Mouse (Mus musculus): ENCODE measurements at regions not wholly inside any gene's neighbourhood (a gene's known extent, or its start where the extent isn't known, plus 50 kb on each side); places are given as distances from the start of the nearest gene placed in this dataset.

DNA sequence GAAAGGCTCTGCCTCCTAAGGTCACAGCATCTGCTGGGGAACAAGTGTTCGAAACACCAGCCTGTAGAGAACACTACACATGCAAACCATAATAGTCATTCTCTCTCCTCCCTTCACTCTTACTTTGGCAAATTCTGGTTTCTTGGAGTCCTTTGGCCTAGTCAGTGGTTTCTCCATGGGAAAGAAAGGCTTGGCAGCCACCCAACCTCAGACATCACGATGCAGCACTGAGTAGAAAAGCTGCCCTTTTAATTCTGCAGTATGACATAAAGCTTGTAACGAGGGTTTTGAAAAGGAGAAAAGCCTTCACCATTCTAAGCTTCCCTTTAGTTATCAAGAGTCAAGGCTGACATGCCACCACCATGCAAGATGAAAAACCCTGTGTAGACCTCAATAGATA, 284.2 kb downstream of the Pik3r1 start:
- Histone ChIP-seq H3K27me3 (ENCODE audit: insufficient read depth, poor library complexity, severe bottlenecking) (no peaks in the 10 kb centered on the region), H3K27ac (no peak overlapping the region), H3K36me3 (no peaks in the 10 kb centered on the region), H3K4me1 (replicated peaks) (peaks cover 4% of the 10 kb centered on the region; the same call in 1 of the 2 replicates), H3K4me3 (no peak overlapping the region), H3K9me3 (no peaks in the 10 kb centered on the region)
- no peak for DNase-seq (ENCODE audit: low spot score)
- 81% methylated on average over 3 of the region's 3 CpGs for WGBS

DNA sequence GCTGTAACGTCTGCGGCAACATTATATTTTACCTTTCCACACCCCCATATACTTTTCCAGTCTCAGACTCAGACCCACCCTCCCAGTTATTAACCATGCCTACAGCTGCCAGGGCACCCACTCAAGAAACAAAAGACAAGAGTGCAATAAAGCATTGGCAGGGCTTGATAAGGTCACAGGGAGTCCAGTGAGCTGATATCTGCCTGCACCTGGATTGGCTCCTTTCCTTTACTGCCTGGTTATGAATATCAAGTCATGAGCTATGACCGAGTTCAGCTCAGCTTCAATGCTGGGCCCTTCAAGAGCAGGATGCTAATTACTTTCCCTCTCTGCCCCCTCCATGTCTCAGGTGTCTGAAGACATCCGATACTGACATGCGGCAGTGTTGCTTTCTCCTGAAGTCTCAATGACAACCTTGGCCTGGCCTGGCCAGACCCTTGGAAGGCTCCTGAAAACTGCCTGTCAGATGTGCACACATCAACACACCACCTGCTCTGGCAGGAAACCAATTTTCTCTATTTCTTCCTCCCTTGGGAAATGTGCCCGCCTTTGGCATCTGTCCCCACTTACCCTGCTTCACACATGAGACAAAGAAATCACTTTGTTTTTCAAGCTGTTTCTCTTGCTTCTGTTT, 286.3 kb downstream of the Pik3r1 start:
- peaks cover 4% of the 10 kb centered on the region; the same call in 1 of the 2 replicates for H3K4me1 ChIP-seq (replicated peaks)
- DNase-seq (ENCODE audit: low spot score), result no peak
- no peaks in the 10 kb centered on the region for H3K36me3 ChIP-seq
- H3K27ac ChIP-seq, result no peak overlapping the region
- WGBS, result 80% methylated on average over 6 of the region's 6 CpGs
- H3K9me3 ChIP-seq, result peaks cover 2% of the 10 kb centered on the region; the same call in 1 of the 2 replicates
- H3K27me3 ChIP-seq (ENCODE audit: insufficient read depth, poor library complexity, severe bottlenecking), result no peaks in the 10 kb centered on the region
- no peak overlapping the region for H3K4me3 ChIP-seq

DNA sequence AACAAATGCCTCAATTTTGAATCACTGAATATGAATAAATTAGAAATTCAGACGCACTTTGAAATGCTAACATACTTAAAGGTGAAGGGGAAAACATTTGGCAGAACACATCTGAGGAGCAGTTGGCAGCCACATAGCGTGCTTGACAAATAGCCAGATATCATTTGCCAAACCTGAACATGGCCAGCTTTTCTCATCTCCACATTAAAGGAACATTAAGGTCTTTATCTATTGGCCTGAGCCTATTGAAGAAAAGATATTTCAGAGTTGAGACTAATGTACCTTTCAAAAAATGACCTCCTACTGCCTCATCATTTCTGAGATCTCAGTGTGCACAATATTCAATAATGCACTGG, 288.7 kb downstream of the Pik3r1 start:
- peaks cover 4% of the 10 kb centered on the region; the same call in 1 of the 2 replicates for H3K4me1 ChIP-seq (replicated peaks)
- WGBS, result 89% methylated on average over 2 of the region's 2 CpGs
- peaks cover 2% of the 10 kb centered on the region; the same call in 1 of the 2 replicates for H3K9me3 ChIP-seq
- no peaks in the 10 kb centered on the region for H3K36me3 ChIP-seq
- no peak overlapping the region for H3K27ac ChIP-seq
- DNase-seq (ENCODE audit: low spot score), result no peak
- H3K4me3 ChIP-seq, result no peak overlapping the region
- no peaks in the 10 kb centered on the region for H3K27me3 ChIP-seq (ENCODE audit: insufficient read depth, poor library complexity, severe bottlenecking)

DNA sequence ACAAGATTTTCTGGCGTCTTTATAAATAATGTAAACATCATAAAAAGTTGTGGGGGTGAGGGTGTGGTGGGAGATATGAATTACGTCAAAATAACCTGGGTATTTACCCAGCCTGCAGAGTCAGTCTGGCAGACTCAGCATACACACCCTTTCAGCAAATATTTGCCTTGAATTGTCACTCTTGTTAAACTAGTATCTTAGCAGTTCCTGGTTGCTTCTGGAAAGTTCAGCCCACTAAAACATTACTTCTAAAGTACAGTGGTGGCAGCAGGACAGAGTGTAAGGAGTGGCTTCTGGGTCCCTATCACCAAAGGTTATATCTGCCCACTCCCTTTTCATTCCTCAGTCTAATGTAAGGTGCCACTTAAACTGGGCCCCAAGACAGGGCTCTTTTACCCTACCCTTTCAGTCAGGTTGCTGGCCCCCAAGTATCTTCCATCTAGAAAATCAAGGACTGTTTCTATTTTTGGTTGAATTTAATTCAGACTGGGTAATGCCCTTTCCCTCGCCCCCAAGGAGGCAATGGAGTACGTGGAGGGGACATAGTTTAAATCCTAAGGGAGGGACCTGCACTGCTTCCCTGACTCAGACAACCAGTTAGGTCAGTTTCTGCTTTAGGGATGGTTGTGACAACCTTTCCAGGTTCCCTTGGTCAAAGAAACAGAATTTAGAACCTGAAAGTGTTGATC, 289.3 kb downstream of the Pik3r1 start:
- H3K27me3 ChIP-seq (ENCODE audit: insufficient read depth, poor library complexity, severe bottlenecking), result no peaks in the 10 kb centered on the region
- DNase-seq (ENCODE audit: low spot score), result no peak
- H3K4me3 ChIP-seq, result no peak overlapping the region
- WGBS, result 74% methylated on average over 4 of the region's 4 CpGs
- H3K27ac ChIP-seq, result no peak overlapping the region
- peaks cover 2% of the 10 kb centered on the region; the same call in 1 of the 2 replicates for H3K9me3 ChIP-seq
- peaks cover 4% of the 10 kb centered on the region; the same call in 1 of the 2 replicates for H3K4me1 ChIP-seq (replicated peaks)
- H3K36me3 ChIP-seq, result no peaks in the 10 kb centered on the region

DNA sequence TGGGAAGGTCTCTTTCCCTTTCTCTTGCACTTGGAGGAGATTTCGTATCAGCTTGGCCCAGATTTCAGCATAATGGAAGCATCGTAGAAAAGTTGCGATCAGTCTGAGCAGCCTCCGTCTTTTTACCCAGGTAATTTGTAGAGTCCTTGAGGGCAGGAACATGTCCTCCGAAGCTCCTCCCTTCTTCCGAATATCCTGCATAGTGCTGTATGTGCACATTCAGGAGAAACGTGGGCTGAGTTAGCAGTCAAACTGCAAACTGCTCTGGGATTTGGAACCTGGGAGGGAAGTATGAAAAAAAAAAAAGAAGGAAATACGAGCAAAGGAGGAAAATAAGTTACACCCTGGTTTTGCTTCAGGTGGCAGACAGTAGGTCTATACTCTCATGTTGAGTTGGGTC, 294.7 kb downstream of the Pik3r1 start:
- peaks cover 2% of the 10 kb centered on the region; the same call in 1 of the 2 replicates for H3K9me3 ChIP-seq
- WGBS, result 92% methylated on average over 8 of the region's 8 CpGs
- H3K36me3 ChIP-seq, result no peaks in the 10 kb centered on the region
- no peak overlapping the region for H3K27ac ChIP-seq
- DNase-seq (ENCODE audit: low spot score), result no peak
- no peak overlapping the region for H3K4me3 ChIP-seq
- H3K4me1 ChIP-seq (replicated peaks), result no peaks in the 10 kb centered on the region
- no peaks in the 10 kb centered on the region for H3K27me3 ChIP-seq (ENCODE audit: insufficient read depth, poor library complexity, severe bottlenecking)

DNA sequence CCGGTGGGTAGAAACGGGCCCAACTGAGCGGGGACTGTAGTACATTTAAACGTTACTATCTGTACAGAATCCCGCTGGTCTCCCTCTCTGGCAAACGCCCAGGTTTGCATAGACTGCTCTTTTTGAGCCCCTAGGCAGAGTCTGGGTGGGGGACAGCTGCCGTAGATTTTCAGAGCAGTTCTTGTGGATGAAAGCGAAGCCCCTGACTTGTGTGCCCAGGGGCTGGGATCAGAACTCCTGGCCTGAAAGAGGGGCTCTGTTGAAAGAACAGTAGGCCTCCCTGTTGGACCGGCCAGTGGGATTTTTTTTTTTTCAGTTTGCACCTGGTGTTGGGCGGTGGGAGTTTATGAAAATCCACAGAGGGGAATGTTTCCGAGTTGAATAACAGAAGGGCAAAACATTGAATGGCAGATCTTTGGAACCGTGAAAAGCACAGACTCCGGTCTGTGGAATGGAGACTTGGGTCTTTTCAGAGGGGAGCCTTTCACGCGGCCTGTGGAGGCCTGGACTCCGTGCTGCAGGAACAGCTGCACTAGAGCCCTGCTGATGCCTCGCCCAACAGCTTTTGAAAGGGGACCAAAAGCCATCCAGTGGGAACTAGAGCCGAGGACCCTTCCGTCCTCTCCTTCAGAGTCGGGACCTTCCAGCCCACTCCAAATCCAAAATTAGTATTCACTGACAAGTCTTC, 297.3 kb downstream of the Pik3r1 start:
- Histone ChIP-seq H3K36me3 (no peaks in the 10 kb centered on the region), H3K4me3 (no peak overlapping the region), H3K9me3 (no peaks in the 10 kb centered on the region), H3K4me1 (replicated peaks) (no peaks in the 10 kb centered on the region), H3K27ac (no peak overlapping the region), H3K27me3 (ENCODE audit: insufficient read depth, poor library complexity, severe bottlenecking) (no peaks in the 10 kb centered on the region)
- DNase-seq (ENCODE audit: low spot score), result no peak
- 83% methylated on average over 20 of the region's 20 CpGs for WGBS

DNA sequence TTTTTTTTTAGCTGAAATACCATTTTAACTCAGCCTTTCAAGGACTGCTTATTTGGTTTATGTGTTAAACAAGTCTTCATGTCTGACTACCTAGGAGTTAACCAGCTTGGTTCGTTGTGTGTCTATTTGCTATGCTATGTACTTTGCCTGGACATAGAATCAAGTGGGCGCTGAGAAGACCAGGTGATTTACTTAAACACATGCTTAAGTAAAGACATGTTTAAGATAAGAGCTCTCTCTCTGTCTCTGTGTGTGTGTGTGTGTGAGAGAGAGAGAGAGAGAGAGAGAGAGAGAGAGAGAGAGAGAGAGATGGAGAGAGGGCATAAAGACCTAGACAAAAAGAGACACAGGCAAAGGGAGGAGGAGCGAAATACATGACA, 302.3 kb downstream of the Pik3r1 start:
- no peaks in the 10 kb centered on the region for H3K4me1 ChIP-seq (replicated peaks)
- no peaks in the 10 kb centered on the region for H3K36me3 ChIP-seq
- H3K9me3 ChIP-seq, result no peaks in the 10 kb centered on the region
- no peaks in the 10 kb centered on the region for H3K27me3 ChIP-seq (ENCODE audit: insufficient read depth, poor library complexity, severe bottlenecking)
- no peak overlapping the region for H3K4me3 ChIP-seq
- no peak for DNase-seq (ENCODE audit: low spot score)
- 88% methylated on average over 3 of the region's 3 CpGs for WGBS
- no peak overlapping the region for H3K27ac ChIP-seq

DNA sequence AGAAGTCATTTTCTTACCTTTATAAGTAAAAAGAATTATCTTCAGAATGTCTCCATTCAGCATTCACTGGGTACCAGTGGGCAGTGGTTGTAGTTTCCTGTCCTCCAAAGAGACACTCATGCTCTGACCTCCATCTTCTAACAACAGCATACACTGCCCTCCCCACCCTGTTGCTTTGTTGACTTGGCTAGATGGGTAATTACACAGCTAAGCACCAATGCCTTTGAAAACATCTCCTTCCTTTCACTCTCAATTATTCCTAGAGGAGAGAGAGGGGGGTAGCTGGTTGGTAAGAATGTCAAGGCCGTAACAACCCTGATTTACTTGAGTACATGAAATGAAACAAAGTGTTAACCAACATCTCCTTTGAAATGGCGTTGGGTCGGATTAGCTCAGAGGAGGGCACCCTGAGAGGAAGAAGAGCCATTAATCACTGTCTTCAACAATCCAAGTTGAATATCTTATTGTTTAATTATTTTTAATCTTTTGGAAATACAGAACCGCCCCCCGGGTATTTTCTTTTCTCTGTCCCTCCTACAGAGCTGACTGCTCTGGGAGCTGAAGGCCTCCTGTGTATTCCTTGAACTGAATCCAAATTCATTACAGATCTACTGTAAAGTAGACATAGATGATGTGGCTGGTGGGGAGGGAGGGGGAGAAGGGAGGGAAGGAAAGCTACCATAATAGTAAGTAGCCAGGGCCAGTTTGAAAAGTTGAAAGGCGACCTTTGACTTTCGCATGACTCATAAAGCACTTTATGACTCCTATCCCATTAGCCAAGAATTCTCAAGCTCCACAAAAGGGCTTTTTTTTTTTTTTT, 302.9 kb downstream of the Pik3r1 start:
- no peaks in the 10 kb centered on the region for H3K27me3 ChIP-seq (ENCODE audit: insufficient read depth, poor library complexity, severe bottlenecking)
- WGBS, result 76% methylated on average over 7 of the region's 7 CpGs
- no peak for DNase-seq (ENCODE audit: low spot score)
- no peaks in the 10 kb centered on the region for H3K9me3 ChIP-seq
- no peaks in the 10 kb centered on the region for H3K4me1 ChIP-seq (replicated peaks)
- H3K36me3 ChIP-seq, result no peaks in the 10 kb centered on the region
- H3K4me3 ChIP-seq, result no peak overlapping the region
- no peak overlapping the region for H3K27ac ChIP-seq

DNA sequence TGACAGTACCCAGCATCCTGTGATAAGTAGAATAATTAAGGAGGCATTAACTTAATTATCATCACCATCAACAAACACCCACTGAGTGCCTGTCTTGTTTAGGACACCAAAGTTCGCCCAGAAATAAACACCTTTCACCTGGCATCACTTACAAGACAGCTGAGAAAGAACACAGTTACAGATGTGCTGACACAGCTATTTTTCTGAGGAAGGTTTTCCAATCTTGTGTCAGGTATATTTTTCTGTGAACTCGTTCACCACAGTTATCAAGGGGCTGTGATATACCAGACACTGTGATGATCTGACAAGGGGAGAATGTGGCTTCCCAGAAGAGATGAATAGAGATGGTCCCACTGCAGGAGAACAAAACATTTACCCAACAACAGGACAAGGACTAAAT, 311.1 kb downstream of the Pik3r1 start:
- no peaks in the 10 kb centered on the region for H3K36me3 ChIP-seq
- H3K4me3 ChIP-seq, result no peak overlapping the region
- H3K27me3 ChIP-seq (ENCODE audit: insufficient read depth, poor library complexity, severe bottlenecking), result no peaks in the 10 kb centered on the region
- no peak overlapping the region for H3K27ac ChIP-seq
- WGBS, result 69% methylated on average over 2 of the region's 2 CpGs
- no peaks in the 10 kb centered on the region for H3K4me1 ChIP-seq (replicated peaks)
- no peaks in the 10 kb centered on the region for H3K9me3 ChIP-seq
- no peak for DNase-seq (ENCODE audit: low spot score)

DNA sequence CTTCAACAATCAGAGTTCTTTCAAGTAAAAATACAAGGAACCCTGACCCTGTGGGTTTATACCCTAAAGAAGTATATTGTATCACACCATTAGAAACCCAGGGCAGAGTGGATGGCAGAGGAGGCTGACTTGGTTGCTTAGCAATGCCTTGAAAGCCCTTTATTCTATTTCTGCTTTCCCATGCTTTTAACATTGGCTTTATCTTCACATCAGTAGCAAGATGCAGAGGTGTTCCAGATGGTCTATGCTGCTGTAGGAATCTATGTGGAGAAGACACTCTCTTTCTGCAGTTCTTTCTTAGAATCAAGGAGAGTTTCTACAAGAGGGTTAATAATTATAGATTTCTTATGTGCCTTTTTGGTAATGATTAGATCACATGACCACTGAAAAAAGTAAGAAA, 313.7 kb downstream of the Pik3r1 start:
- no peak for DNase-seq (ENCODE audit: low spot score)
- no peaks in the 10 kb centered on the region for H3K9me3 ChIP-seq
- no peaks in the 10 kb centered on the region for H3K36me3 ChIP-seq
- no peaks in the 10 kb centered on the region for H3K4me1 ChIP-seq (replicated peaks)
- H3K27ac ChIP-seq, result no peak overlapping the region
- H3K4me3 ChIP-seq, result no peak overlapping the region
- H3K27me3 ChIP-seq (ENCODE audit: insufficient read depth, poor library complexity, severe bottlenecking), result no peaks in the 10 kb centered on the region

DNA sequence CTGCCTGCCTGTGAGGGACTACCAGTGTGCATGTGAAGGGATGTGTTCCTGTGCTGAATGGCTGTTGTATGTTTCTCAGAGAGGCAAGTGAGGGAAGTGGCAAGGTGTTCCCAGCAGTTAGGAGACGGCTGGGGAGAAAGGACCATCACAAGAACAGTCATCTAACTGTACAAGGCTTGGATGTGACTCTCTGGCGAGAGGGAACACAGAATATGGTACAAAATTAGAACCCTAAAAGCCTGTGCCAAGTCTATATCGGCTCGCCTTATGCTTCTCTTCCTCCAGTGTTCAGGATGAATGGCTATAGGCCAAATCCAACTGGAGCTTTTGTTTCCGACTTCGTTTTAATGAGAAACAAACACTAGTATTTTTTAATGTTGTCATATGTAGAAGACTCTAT, 317.5 kb downstream of the Pik3r1 start:
- no peaks in the 10 kb centered on the region for H3K4me1 ChIP-seq (replicated peaks)
- H3K27me3 ChIP-seq (ENCODE audit: insufficient read depth, poor library complexity, severe bottlenecking), result no peaks in the 10 kb centered on the region
- 89% methylated on average over 6 of the region's 6 CpGs for WGBS
- DNase-seq (ENCODE audit: low spot score), result no peak
- no peak overlapping the region for H3K27ac ChIP-seq
- H3K4me3 ChIP-seq, result no peak overlapping the region
- no peaks in the 10 kb centered on the region for H3K9me3 ChIP-seq
- no peaks in the 10 kb centered on the region for H3K36me3 ChIP-seq

DNA sequence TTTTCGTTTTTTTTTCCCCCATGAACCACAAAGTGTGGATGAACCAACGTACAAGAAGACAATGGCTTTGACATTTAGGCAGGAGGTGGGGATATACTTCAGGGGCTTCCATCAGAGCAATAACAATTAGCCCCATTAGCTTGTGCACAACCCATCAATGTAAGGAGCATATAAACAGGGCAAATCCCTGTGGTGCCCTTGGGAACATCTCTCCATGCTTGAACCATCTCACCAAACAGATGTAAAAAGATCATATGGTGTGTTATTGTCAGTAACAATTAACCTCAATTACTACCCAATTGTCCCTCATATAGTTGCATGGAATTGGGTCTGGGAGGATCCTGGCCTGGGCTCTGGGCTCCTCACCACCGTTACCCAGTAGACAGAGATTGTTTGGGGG, 328.5 kb downstream of the Pik3r1 start:
- Histone ChIP-seq H3K4me3 (no peak overlapping the region), H3K9me3 (no peaks in the 10 kb centered on the region), H3K27me3 (ENCODE audit: insufficient read depth, poor library complexity, severe bottlenecking) (no peaks in the 10 kb centered on the region), H3K4me1 (replicated peaks) (peaks cover 14% of the 10 kb centered on the region), H3K27ac (peak overlapping the region; percentile 71; the same call in 1 of the 2 replicates), H3K36me3 (no peaks in the 10 kb centered on the region)
- no peak for DNase-seq (ENCODE audit: low spot score)
- WGBS, result 45% methylated on average over 3 of the region's 3 CpGs

DNA sequence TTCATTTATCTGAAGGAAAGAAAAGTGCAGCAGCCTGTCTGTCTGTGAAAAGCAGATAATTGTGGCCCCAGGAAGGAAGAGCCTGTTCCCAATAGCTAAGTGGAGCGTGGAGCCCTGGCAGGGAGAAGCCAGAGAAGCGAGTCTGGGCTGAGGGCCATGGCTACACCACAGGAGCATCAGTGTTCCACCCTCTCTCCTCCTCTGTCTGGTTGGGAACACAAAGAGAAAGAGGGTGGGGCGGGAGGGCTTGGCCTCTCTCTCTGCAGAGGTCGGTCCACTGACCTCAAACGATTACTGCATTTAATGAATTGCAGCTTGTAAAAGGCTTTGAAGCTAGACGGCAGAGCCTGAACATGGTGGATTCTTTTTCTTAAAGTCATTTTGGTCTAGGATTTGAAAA, 329.0 kb downstream of the Pik3r1 start:
- DNase-seq (ENCODE audit: low spot score), result peak; percentile 23
- peak overlapping the region; percentile 71 for H3K27ac ChIP-seq
- H3K9me3 ChIP-seq, result no peaks in the 10 kb centered on the region
- H3K4me1 ChIP-seq (replicated peaks), result peaks cover 14% of the 10 kb centered on the region
- H3K27me3 ChIP-seq (ENCODE audit: insufficient read depth, poor library complexity, severe bottlenecking), result no peaks in the 10 kb centered on the region
- H3K4me3 ChIP-seq, result no peak overlapping the region
- H3K36me3 ChIP-seq, result no peaks in the 10 kb centered on the region
- WGBS, result 16% methylated on average over 6 of the region's 6 CpGs

Data from hindbrain, embryonic 10.5 days (tissue).